Mouse (Mus musculus) G1E (cell line): ENCODE results near the gene Mrpl55. TPM values are rescaled to one million over a fixed set of nuclear protein-coding genes. Genes with fewer than 3 reads are reported as not detected.

ENCODE experiments used
- ATAC-seq: 2 replicates; pipeline ENCODE4 v1.8.0; 2016; ENCODE audit warnings: mild to moderate bottlenecking; ENCODE audit not compliant: insufficient number of reproducible peaks, poor library complexity, low FRiP score, severe bottlenecking; ENCODE audit errors: extremely low read depth
- DNase-seq: peaks from one replicate; pipeline ENCODE4 v3.0.0; 2012; ENCODE audit warnings: low spot score
- H3K27me3 ChIP-seq: 2 replicates; pipeline ENCODE4 v1.6.1; 2012; ENCODE audit warnings: mild to moderate bottlenecking, low read length, inconsistent platforms; ENCODE audit not compliant: insufficient read depth
- H3K36me3 ChIP-seq: replicated peaks from 2 replicates; pipeline ENCODE3; 2012; ENCODE audit warnings: mild to moderate bottlenecking, inconsistent platforms
- H3K4me1 ChIP-seq: 2 replicates; pipeline ENCODE4 v1.6.1; 2012; ENCODE audit warnings: low read depth, low read length, inconsistent platforms, mixed read lengths; ENCODE audit not compliant: insufficient read depth
- H3K4me3 ChIP-seq: 2 replicates; pipeline ENCODE4 v1.5.1; 2012; ENCODE audit warnings: low read depth, mild to moderate bottlenecking, inconsistent platforms, low read length, moderate library complexity, mixed read lengths
- H3K9me3 ChIP-seq: replicated peaks from 2 replicates; pipeline ENCODE4 v1.6.1; 2012; ENCODE audit warnings: inconsistent platforms
- CTCF ChIP-seq: IDR thresholded peaks from 2 replicates; pipeline ENCODE4 v1.5.1; 2012; ENCODE audit warnings: low read depth, low read length, inconsistent platforms, mixed read lengths
- GATA1 ChIP-seq: IDR thresholded peaks from 2 replicates; pipeline ENCODE4 v1.6.1; 2012; ENCODE audit warnings: borderline replicate concordance, low read length, inconsistent platforms, mixed read lengths
- GATA2 ChIP-seq: IDR thresholded peaks from 2 replicates; pipeline ENCODE4 v1.6.1; 2012; ENCODE audit warnings: low read depth, low read length, inconsistent platforms, borderline replicate concordance
- POLR2AphosphoS5 ChIP-seq: IDR thresholded peaks from 2 replicates; pipeline ENCODE4 v1.6.1; 2012; ENCODE audit warnings: low read depth, low read length, inconsistent platforms; ENCODE audit not compliant: insufficient replicate concordance
- TAL1 ChIP-seq: conservative IDR thresholded peaks from 2 replicates; pipeline ENCODE4 v1.6.1; 2012; ENCODE audit warnings: low read depth, low read length, inconsistent platforms, mixed read lengths
- polyA plus RNA-seq: library from polyadenylated mRNA; stranded (reverse); fragments of >175 nt; gene quantifications from 2 replicates; pipeline ENCODE4 v1.2.3, GENCODE M21; 2012
- total RNA-seq, 2 experiments: library from RNA; stranded (forward) in 1 of 2; stranded (reverse) in 1 of 2; fragments of 200-1000 nt in 1 of 2; fragments of >200 nt in 1 of 2; fragmentation: Nextera tagmentation in 1 of 2; gene quantifications; 2 replicates each; pipeline ENCODE4 v1.2.3; 2014 to 2017

Gene Mrpl55
- total and polyA plus RNA-seq, 3 experiments: 23.4 to 40.8 (median 34.8) TPM

DNA sequence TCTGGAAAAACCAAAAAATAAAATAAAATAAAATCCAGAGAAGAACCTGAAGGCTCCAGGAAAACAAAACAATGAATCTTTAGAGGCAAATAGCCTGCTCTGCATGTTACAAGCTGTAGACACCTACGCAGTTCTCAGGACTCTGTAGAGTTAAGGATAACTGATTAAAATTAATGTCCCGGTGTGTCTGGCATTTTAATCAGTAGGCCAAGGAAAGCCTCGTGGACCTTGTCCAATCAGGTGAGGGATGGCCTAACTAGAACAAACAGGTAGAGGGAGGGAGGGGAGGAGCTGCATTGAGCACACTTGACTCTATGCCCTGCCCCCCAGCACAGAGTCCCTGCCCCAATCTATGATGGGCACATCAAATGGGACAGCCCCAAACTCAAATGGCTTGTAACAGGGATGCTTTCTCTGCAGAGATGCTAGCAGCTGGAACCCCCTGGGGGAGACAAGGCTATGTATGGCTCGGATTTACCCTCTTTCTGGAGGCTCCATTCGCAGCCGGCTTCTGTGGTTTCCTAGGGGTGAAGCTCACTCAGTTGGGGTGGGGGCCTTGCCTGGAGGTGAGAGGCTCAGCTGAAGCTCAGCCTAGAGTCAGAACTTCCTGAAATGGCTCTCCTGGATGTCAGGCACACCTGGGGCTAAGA lies 28.0 kb upstream of the Mrpl55 start:
- Histone ChIP-seq H3K4me3 (no peak overlapping the region), H3K27me3 (peaks cover 18% of the 10 kb centered on the region), H3K4me1 (peaks cover 15% of the 10 kb centered on the region), H3K9me3 (peaks cover 7% of the 10 kb centered on the region), H3K36me3 (no peaks in the 10 kb centered on the region)
- ATAC-seq (no peak), DNase-seq (no peak)
- TF ChIP-seq TAL1 (no peak), CTCF (no peak)

DNA sequence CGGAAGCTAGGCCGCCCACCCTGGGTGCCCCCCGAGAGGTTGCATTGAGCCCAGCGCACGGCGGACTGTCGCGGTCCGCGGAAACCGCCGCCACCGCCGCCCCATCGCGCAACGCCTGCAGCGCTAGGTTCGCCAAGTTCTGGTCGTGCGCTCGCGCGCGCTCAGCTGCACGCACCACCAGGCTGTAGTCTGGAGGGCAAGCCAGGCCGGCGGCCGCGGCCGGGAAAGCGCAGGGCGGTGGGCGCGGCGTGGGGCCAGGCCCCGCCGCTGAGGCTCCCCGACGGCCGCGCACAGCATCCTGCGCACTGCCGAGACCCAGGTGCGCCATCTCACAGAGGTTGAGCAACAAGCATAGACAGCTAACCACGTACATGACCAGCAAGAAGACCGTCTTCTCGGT lies 25.8 kb upstream of the Mrpl55 start:
- peaks cover 15% of the 10 kb centered on the region for H3K4me1 ChIP-seq
- H3K4me3 ChIP-seq: no peak overlapping the region
- peaks cover 7% of the 10 kb centered on the region for H3K9me3 ChIP-seq
- H3K36me3 ChIP-seq: no peaks in the 10 kb centered on the region
- TF ChIP-seq GATA2 (no peak), TAL1 (no peak), CTCF (no peak), POLR2AphosphoS5 (no peak), GATA1 (no peak)
- H3K27me3 ChIP-seq: peaks cover 20% of the 10 kb centered on the region
- DNase-seq: no peak
- ATAC-seq: no peak

DNA sequence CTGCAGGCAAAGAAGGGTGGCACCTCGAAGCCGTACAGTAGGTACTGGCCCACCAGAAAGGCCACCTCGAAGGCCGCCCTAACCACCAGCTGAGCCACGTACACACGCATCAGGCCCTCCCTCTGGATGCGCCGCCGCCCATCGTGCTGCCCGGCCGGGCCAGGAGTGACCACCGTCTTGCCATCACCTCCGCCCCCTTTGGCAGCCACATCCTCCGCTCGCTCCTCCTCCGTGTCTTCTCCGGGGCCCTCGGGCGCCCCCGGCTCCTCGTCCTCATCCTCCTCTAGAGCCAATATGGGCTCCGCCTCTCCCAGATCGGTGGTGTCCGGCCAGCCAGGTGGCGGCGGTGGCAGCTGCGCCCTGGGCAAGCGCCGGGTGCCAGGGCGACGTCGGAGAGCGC lies 25.4 kb upstream of the Mrpl55 start:
- ATAC-seq (no peak), DNase-seq (no peak)
- peaks cover 15% of the 10 kb centered on the region for H3K4me1 ChIP-seq
- TF ChIP-seq CTCF (no peak), POLR2AphosphoS5 (no peak), GATA1 (no peak), TAL1 (no peak), GATA2 (no peak)
- H3K36me3 ChIP-seq: peaks cover 4% of the 10 kb centered on the region
- peaks cover 20% of the 10 kb centered on the region for H3K27me3 ChIP-seq
- no peak overlapping the region for H3K4me3 ChIP-seq
- peaks cover 7% of the 10 kb centered on the region for H3K9me3 ChIP-seq

GRCm38 (mm10) chr11:59182864-59183331 lies 19.4 kb upstream of the Mrpl55 start, which contains the start of gene Gjc2:
Gjc2 (minus strand) TSS chr11:59183213.
- no peak for TF ChIP-seq TAL1
- TF ChIP-seq CTCF: no peak
- no peak for TF ChIP-seq GATA2
- TF ChIP-seq POLR2AphosphoS5: no peak
- TF ChIP-seq GATA1: no peak
- Histone ChIP-seq H3K4me1 (peaks cover 25% of the 10 kb centered on the region; the same call in 1 of the 2 replicates), H3K27me3 (peaks cover 3% of the 10 kb centered on the region), H3K9me3 (no peaks in the 10 kb centered on the region), H3K4me3 (no peak within 1 kb of the TSS), H3K36me3 (peaks cover 64% of the 10 kb centered on the region)
- no peak for ATAC-seq
- DNase-seq: no peak

DNA sequence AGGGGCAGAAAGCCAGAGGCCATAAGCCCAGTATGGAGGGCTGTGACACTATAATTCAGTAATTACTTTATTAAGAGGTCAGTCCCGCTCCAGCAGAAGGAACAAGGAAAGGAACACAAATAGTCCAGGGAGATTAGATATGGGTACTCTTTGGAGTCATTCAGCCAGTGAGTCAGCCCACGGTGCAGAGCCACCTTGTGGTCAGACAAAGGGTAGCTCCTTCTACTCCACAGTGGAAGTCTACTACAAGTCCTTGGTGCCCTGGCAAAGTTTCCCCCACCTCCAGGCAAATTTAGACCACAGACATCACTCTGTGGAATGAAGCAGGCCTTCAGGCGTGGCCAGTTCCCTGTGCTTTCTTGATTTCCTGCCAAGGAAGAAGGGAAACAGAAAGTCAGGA lies 18.5 kb upstream of the Mrpl55 start:
- TF ChIP-seq TAL1: no peak
- peak; percentile 59 for TF ChIP-seq CTCF
- TF ChIP-seq GATA2: no peak
- TF ChIP-seq POLR2AphosphoS5: no peak
- TF ChIP-seq GATA1: no peak
- ATAC-seq: peak; percentile 40; the same call in 1 of the 2 replicates
- Histone ChIP-seq H3K9me3 (no peaks in the 10 kb centered on the region), H3K4me3 (no peak overlapping the region), H3K27me3 (peaks cover 2% of the 10 kb centered on the region; the same call in 1 of the 2 replicates), H3K4me1 (peaks cover 30% of the 10 kb centered on the region), H3K36me3 (peaks cover 73% of the 10 kb centered on the region)
- DNase-seq: peak; percentile 51

DNA sequence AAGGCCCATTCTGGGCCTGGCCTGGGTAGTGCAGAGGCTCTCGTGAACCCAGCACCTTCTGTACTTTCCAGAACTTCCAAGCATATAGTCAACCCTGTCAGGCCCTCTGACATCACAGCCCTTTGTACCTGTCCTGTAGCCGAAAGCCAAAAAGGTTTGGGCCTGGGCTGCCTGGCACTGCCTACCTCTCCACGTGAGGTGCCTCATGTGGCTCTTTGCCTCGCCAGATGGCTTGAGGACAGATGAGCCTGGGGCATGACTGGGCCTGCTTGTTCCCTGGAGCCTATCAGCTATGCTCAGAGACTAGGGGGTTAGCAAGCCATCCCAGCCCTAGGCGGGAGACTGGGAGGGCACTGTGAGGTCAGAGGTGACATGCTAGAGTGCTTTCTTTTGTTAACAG lies 16.8 kb upstream of the Mrpl55 start:
- no peaks in the 10 kb centered on the region for H3K27me3 ChIP-seq
- no peak for DNase-seq

DNA sequence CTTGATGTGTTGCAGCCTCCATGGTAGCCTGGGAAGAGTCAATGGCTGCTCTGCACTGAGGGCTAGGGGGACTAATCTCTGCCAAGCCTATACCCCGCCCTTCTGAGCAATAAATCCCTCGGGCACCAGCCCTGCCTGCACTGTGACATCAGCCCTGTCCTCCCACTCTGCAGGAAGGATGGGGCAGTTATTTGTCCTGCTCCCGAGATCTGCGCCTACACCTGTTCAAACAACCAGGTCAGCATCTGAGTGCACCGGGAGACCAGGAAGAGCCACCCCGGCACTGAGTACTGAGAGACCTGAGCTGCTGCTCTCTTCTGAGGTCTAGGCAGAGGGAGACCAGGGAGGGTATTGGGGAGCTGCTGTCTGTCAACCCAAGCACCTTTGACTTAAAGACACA lies 14.6 kb upstream of the Mrpl55 start:
- Histone ChIP-seq H3K9me3 (no peaks in the 10 kb centered on the region), H3K4me1 (peaks cover 50% of the 10 kb centered on the region), H3K4me3 (no peak overlapping the region), H3K36me3 (peaks cover 76% of the 10 kb centered on the region), H3K27me3 (no peaks in the 10 kb centered on the region)
- DNase-seq (no peak), ATAC-seq (no peak)
- TF ChIP-seq TAL1: no peak
- TF ChIP-seq GATA1: no peak
- no peak for TF ChIP-seq GATA2
- TF ChIP-seq POLR2AphosphoS5: no peak
- no peak for TF ChIP-seq CTCF

More for the DNA sequence above, 16.8 kb upstream of the Mrpl55 start:
- ATAC-seq: no peak
- H3K4me3 ChIP-seq: no peak overlapping the region
- no peaks in the 10 kb centered on the region for H3K9me3 ChIP-seq
- H3K36me3 ChIP-seq: peaks cover 88% of the 10 kb centered on the region
- peaks cover 46% of the 10 kb centered on the region for H3K4me1 ChIP-seq
- TF ChIP-seq POLR2AphosphoS5 (no peak), GATA1 (no peak), CTCF (no peak), GATA2 (no peak)
